Mouse (Mus musculus) CH12.LX (cell line): ENCODE measurements around the gene Morn5.

Experiments used
- CTCF ChIP-seq, 2 experiments: IDR thresholded peaks in 1 of 2; conservative IDR thresholded peaks in 1 of 2; 2 replicates each; pipeline ENCODE4 v1.5.1; 2011 to 2012; ENCODE audit warnings: low read depth in 2 of 2, low read length in 2 of 2, improper control_type of control experiment in 1 of 2, inconsistent platforms in 1 of 2, mild to moderate bottlenecking in 1 of 2, moderate library complexity in 1 of 2
- JUND ChIP-seq: conservative IDR thresholded peaks from 2 replicates; pipeline ENCODE4 v1.6.1; 2011; ENCODE audit warnings: low read depth, low read length, improper control_type of control experiment
- MAZ ChIP-seq: IDR thresholded peaks from 2 replicates; pipeline ENCODE4 v1.6.1; 2012; ENCODE audit warnings: low read depth, mild to moderate bottlenecking, inconsistent platforms, low read length, improper control_type of control experiment, moderate library complexity
- MYC ChIP-seq: IDR thresholded peaks from 2 replicates; pipeline ENCODE4 v1.6.1; 2011; ENCODE audit warnings: low read depth, mild to moderate bottlenecking, improper control_type of control experiment, low read length
- NRF1 ChIP-seq: IDR thresholded peaks from 2 replicates; pipeline ENCODE4 v1.6.1; 2014; ENCODE audit warnings: low read depth, mild to moderate bottlenecking, inconsistent platforms, low read length, improper control_type of control experiment, moderate library complexity
- POLR2A ChIP-seq: IDR thresholded peaks from 2 replicates; pipeline ENCODE4 v1.6.1; 2011; ENCODE audit warnings: low read depth, mild to moderate bottlenecking, improper control_type of control experiment, low read length
- RCOR1 ChIP-seq: conservative IDR thresholded peaks from 2 replicates; pipeline ENCODE4 v1.6.1; 2012; ENCODE audit warnings: low read depth, mild to moderate bottlenecking, inconsistent platforms, low read length, improper control_type of control experiment
- ZC3H11A ChIP-seq: IDR thresholded peaks from 2 replicates; pipeline ENCODE4 v1.6.1; 2012; ENCODE audit warnings: low read depth, mild to moderate bottlenecking, inconsistent platforms, low read length, improper control_type of control experiment
- ZKSCAN1 ChIP-seq: IDR thresholded peaks from 2 replicates; pipeline ENCODE4 v1.6.1; 2012; ENCODE audit warnings: low read depth, inconsistent platforms, low read length, improper control_type of control experiment, borderline replicate concordance

- no peak for TF ChIP-seq CTCF (conservative IDR thresholded peaks at IDR 0.05 in 1 of 2, IDR thresholded peaks at IDR 0.05 in 1 of 2; ENCODE audit: low read depth in 2 of 2, low read length in 2 of 2)
- no peak for TF ChIP-seq MAZ
- TF ChIP-seq JUND = no peak
- TF ChIP-seq RCOR1 = no peak
- TF ChIP-seq MYC = no peak
- no peak for TF ChIP-seq ZC3H11A
- TF ChIP-seq ZKSCAN1 = no peak
- no peak for TF ChIP-seq NRF1
- TF ChIP-seq POLR2A = no peak
Observed at GRCm38 (mm10) chr2:36034898-36035297, 14.4 kb upstream of the Morn5 start.
